Mouse (Mus musculus): ENCODE data around the gene Gm136.

- TF ChIP-seq CTCF (IDR thresholded peaks at IDR 0.05; ENCODE audit: borderline replicate concordance, insufficient read depth, low read depth, low read length) (no peak), POLR2A (IDR thresholded peaks at IDR 0.05; ENCODE audit: borderline replicate concordance, insufficient read depth, low read length) (no peak)
These were observed 41.0 kb downstream of the Gm136 start for GRCm38 (mm10) chr4:34715062-34715461.

Data from cerebellum, adult 2 months (tissue).